Mouse (Mus musculus) T-helper 17 cell (primary cell): ENCODE measurements at regions not wholly inside any gene's neighbourhood (a gene's known extent, or its start where the extent isn't known, plus 50 kb on each side); places are given as distances from the start of the nearest gene placed in this dataset.

ENCODE experiments used
- in situ Hi-C, 2 experiments: fragments of 300-600 bp; cut with MboI, MseI; formaldehyde crosslinking; loops; 1 replicate in 1 of 2; 2 replicates in 1 of 2; pipeline ENCODE4 v1.15.1; 2025; ENCODE audit warnings: high pct_unique_total_duplicates in 2 of 2

- in situ Hi-C loops, result loop anchor here in 1 of 2 experiments (25.0 kb wide), 1 partner anchor 362 kb away; no protein-coding TSS in a partner anchor
Observed at GRCm38 (mm10) chrX:127124462-127124861, 84.7 kb downstream of the Gm382 start.
